Mouse (Mus musculus): Measurements from ENCODE around the gene Atp8a2.

Gene Atp8a2

DNA sequence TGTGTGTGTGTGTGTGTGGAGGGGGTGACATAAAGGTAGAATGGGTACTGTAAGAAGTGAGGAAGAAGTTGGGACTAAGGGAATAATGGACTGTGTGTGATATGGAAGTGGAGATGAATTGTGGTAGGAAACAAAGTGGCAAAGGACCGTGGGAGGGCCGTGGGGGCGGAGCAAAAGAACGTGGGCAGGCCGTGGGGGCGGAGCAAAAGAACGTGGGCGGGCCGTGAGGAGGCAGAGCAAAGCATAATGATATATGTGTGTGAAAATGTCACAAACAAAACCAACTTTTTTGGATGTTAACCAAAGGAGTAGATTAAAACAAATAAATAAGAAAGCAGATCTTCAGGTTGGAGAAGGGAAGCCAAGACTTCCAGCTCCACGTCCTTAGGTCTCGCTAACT is 44.6 kb downstream of the Atp8a2 start:
- no peak for DNase-seq (ENCODE audit: low spot score)

DNA sequence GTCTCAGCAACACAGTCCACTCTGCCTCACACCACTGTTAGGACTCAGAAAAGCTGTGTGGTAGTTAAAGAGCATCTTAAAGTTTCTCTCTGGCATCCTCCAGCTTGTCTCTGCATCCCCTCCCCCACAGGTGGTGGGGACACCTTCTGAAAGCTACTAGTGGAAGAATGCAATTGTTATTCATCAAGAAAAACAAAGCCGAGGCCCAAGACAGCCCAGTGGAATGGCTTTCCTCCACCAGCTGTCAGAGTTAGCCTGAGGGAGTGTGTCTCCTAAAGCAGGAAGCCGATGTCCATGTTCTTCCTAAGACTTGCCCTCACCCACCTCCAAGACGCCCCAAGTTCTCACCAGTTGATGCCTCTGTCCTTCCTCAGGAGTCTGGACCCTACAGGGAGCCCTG is 48.1 kb downstream of the Atp8a2 start:
- no peak for DNase-seq (ENCODE audit: low spot score)

DNA sequence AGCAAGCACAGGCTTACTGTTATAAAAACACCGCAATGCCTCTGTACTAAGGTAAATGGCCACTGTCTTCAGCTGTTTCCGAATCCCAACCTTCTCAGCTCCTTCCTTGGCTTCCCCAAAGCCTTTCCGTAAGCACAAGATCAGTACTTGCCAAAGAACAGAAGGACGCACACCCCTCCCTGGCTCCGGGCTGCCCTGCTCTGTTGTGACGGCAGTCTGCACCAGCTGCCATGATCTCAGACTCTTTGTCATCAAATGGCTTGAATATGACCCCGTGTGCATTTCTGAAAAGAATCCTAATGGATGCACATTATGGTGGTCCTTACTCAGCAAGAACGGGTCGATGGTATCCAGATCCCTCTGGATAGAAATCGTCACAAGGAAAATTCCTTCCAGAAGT is 53.7 kb downstream of the Atp8a2 start:
- no peak for DNase-seq (ENCODE audit: low spot score)

DNA sequence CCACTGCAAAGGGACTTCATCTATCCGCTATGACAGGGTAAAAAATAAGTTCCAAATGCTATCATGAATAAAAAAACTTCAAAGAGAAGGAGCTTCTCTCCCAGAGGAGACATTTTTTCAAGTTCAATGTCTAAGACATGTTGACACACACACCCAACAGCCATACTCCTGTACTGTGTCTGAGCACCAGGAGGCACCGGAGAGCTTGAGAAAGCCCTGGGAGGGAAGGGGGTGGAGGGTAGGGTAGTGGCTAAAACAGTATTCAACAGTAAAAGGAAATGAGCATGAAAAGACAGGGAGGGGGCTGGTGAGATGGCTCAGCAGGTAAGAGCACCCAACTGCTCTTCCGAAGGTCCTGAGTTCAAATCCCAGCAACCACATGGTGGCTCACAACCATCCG is 58.6 kb downstream of the Atp8a2 start:
- DNase-seq (ENCODE audit: low spot score) = no peak

DNA sequence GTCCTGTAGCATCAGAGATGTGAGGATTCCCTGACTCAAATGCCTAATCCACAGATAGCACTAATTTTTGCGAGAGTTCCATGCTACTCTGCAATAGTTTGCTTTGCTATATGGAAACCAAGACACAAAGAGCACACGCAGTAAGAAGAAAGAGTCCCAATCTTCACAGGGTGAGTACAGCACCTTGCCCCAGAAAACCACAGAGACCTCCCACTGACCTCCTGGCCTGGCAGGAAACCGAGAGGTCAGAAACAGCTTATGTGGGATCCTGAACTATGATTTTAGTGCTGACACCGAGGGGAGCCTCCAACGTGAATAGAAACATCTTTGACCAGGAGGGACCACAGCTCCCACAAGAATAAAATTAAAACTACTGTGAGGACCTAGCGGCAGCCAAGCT is 59.2 kb downstream of the Atp8a2 start:
- no peak for DNase-seq (ENCODE audit: low spot score)

DNA sequence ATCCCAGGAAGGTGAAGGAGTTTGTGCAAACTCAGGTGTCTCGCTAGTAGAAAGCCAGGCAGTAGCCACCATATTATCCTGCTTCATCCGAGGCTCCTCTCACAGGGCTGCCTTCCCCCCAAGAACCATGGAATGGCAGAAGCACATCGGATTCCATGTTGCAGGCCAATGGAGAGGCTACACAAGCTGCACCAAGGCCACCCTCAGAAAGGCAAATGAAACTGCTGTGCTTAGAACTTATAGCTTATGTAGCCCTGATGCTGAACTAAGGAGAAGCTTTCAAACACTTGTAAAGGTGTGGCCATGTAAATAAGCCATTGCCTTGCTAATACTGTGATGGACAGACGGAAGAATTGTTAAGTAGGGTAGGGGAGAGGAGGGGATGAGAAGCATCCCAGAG is 61.2 kb downstream of the Atp8a2 start:
- no peak for DNase-seq (ENCODE audit: low spot score)

DNA sequence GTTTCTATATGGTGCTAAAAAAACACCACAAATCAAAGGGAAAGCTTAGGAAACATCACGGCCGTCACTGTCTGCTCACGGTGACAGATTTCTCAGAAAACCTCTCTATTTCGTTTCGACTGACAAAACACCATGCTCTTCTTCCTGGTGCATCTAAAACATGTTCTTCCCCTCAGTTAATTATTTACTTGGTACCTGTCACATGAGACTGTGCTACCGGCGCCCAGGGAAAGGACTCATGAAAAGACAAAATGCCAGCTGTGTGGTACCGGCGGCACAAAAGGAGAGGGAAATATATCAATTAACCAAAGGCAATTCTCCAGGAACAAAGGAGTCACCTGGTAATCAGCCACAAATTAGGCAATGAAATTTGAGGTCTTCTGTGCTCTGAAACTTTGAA is 62.3 kb downstream of the Atp8a2 start:
- DNase-seq (ENCODE audit: low spot score) = no peak

DNA sequence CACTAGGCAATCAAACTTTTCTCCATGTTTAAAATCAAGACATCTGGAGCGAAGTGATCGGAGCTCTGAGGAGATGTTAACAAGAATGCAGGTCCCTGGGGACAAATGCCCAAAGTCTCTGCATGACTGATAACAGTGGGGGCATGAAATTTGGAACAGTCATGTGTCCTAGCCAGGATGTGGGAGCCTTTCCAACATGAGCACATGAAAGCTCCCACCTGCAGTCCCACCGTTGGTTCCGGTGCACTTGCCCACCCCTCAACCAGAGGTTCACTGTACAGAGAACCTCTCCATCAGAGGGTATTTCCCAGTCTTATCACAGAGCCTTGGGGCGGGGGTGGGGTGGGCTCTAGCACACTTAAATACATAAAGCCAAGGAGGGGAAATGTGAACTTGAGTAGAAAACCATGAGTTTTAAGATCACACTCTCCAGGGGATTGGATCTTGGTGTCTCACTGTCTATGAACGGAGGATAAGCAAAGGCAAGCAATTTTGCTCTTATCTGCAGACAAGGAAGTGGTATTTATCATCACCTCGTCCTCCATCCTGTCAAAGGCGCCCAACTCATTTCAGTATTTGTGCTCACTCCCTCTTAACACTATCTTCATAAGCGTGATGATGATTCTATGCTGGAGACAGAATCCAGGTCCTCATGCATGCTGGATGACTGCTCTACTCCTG is 65.6 kb downstream of the Atp8a2 start:
- no peak for DNase-seq (ENCODE audit: low spot score)

DNA sequence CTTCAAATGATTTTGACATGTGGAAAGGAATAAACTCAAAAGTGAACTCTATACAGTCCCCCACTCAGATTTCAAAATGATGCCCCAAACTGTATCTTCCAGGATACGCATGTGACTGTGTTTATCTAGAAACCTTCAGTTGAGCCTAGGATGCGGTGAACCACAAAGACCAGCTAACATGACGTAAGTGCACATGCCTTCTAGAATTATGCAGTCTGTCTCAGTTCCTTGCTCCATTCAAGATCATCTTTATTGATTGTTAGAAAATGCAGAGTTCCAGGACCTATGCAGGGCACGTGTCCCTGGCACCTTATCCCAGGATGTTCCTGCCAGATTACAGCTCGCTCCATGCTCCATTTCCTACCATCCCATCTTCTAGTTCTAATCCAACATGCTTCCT is 67.4 kb downstream of the Atp8a2 start:
- DNase-seq (ENCODE audit: low spot score) = no peak

DNA sequence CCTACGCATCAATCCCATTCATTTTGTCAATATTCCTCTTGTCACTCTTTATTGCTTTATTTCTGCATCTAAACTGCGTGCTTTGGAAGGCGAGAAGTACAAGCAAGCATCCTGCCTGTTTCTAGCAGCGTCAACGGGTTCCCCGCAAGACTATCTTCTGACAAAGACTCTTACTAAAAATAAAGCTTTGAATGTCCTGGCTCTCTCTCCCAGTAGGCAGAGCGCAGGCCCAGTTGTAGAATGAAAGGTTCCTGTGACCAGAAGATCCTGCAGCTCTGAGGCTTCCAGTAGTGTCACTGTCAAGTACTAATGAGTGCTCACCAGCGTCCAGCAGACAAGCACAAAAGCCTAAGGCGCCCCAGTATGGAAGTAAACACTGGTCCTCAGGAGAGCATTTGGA is 71.8 kb downstream of the Atp8a2 start:
- DNase-seq (ENCODE audit: low spot score) = no peak

DNA sequence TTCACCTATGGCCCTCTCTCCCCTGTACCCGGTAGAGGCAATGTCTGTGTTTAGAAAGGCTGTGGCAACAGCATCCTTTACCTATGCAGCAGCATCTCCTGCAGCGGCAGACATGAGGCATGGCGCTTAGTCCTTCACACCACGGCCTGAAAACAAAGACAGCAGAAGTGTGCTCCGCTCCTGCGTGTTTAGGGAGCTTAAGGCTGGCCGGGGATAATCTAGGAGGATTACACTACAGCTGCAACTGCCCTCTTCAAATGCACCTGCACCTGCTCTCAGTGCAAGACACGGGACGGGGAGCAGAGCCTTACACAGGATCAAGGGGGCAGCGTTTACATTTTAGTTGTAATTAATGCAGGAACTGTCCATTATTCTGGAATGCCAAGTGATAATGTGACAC is 75.4 kb downstream of the Atp8a2 start:
- no peak for DNase-seq (ENCODE audit: low spot score)

DNA sequence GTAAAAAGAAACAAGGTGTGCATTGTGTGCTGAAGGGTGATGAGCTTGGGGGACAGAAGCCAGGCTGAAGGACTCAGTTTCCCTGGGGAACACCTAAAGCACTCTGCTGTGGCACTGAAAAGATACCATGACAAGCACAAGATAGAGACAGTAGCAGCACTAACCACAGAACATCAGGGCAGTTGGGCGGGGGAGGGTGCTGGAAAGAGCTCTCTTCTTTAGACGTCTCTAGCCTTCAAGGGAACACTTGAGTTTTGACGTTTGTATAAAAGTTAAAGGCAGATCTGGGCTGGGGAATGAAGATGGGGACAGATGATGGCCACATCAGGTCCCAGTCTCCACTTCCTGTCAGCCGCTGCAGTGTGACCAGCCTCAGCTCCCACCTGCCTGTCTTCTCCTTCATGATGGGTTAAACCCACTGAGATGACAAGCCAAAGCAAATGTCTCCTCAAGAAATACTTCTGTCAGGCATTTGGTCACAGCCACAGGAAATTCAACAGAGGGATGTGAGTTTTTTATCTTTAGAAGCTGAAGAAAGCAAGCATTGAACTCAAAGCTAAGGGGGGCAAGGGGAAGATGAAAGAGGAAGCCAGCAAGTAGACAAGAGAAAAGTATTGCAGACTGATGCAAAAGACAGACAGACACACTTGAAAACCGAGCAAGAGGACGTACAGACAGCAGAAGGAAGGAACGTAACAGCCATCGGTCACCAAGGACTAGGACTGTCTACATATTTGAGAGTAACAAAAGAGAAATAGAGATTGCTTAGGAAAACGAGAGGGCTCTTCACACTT is 79.0 kb downstream of the Atp8a2 start:
- no peak for DNase-seq (ENCODE audit: low spot score)

DNA sequence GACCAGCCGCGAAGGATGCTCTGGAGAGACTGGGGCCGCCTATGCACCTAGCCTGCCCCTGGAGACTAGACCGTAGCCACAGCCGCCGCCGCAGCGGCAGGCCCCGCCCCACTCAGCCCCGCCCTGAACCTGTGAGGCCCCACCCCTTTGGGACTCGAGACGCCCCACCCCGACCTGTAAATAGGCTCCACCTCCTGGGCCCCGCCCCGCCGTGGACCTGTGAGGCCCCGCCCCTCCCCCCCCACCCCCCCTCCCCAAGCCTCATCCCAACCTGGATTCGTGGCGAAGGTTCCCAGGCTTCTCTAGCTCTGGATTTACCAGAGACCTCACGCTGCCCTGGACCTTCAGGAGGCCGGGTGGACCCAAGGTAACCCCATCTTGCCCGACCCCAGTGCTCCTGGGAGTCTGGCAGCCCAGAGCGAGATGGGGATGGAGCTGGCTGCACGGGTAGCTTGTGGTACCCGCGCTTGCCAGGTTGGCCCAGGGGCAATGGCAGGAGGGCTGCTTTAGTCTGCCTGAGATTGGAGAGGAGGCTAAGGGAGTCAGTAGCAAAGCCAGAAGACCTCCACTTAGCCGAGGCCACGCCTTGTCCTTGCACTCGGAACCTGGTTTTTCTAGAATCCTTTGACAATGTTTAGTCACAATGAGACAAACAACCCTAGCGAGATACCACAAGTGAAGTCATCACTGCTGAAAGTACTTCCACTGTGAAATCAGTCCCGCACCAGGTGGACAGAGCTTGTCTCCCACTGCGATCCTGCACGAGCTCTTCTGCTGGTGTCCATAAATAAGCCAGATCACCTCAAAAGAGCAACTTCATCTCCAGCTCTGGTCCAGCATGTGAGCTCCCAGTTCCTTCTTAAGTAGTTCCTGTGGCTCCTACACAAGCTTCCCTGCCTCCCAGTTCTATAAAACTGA is 109.9 kb downstream of the Atp8a2 start:
- DNase-seq (ENCODE audit: low spot score) = peak; percentile 45

DNA sequence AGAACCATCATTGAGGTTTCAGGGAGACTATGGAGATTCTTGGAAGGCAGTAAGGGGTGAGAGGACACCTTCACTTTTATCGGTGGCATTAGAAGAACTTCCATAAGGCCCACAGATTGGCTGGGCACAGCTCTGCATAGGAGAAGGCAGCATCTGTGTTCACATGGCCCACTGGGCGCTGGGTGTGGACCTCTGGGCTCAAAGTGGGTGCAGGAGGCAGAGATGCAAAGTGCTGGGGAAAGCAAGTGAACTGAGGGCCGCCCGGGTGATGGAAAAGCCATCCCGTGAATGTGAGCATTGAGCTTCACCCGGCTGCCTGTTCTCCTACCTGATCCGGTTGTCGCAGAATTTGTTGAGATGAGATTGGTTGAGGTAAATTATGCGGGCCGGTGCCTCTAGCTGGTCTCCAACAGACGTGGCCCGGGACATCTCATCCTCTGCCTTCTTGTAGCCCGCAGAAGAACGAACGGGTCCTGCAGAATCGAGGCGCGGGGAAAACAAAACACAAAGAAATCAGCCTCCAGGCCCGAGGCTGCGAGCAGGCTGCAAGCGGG is 110.6 kb downstream of the Atp8a2 start:
- DNase-seq (ENCODE audit: low spot score) = no peak

DNA sequence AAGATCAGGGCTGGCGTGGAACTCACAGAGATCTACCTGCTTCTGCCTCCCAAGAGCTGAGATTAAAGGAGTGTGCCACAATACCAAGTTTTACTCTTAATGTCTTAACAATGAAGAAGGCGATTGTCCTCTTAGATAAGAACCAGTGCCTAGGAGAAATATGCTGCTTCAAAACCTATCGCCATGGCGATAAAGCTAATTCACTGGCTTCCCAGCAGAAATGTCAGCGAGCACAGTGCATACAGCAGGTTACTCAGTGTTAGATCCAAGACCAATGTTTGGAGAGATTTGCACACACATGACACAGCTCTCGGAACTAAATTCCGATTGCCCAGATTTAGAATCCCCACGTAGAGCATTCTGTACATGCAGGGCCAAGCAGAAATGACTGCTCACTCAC is 114.2 kb downstream of the Atp8a2 start:
- DNase-seq (ENCODE audit: low spot score) = no peak

DNA sequence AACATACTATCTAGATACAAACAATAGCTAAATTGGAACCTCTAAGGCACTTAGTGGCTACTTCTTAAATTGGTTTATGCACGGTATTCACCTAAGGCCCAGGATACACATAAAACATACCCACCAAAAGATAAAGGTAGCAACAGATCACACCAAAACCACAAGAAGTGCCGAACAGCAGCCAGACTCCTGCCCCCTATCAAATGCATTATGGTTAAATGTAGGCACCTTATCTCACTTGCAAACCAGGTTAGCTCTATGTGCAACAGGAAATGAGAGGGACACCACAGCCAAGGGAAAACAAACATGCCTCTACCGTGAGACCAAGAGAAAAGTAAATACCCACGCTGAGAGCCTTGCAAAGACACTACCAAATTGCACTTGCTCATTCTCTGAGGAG is 124.5 kb downstream of the Atp8a2 start:
- no peak for DNase-seq (ENCODE audit: low spot score)

DNA sequence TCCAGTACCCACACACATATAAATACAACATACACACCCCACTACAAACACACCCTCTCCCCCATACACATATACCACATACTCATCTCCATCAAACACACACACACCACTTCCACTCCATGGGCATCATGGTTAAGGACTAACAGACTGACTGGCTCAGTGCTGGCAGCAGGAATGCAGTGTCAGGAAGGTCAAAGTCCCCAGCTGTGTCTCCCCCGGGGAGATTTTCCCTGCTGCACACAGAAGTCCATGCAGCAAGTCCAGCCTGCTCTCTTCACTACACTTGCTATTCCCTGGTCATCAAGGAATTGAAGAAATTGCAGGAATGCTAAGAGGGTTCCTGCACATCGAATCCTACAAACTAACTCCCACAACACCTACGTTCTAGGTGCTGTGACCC is 131.8 kb downstream of the Atp8a2 start:
- DNase-seq (ENCODE audit: low spot score) = no peak

DNA sequence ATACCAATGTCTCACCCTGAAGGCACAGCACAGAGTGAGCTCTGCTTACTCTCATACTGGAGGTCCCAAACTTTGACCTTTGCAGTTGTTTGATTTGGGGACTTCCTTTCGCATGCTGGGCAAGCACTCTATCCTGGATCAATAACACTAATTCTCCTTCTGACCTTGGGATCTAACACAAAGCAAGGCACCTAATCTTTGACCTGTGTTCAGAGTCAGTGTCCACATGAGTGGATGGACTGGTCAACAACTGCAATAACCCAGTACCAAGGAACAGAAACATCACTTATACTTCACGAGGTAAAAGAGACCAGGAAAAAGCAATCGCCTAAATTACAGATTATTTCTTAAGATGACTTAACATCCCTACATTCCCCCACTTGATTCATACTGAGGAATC is 136.0 kb downstream of the Atp8a2 start:
- no peak for DNase-seq (ENCODE audit: low spot score)

DNA sequence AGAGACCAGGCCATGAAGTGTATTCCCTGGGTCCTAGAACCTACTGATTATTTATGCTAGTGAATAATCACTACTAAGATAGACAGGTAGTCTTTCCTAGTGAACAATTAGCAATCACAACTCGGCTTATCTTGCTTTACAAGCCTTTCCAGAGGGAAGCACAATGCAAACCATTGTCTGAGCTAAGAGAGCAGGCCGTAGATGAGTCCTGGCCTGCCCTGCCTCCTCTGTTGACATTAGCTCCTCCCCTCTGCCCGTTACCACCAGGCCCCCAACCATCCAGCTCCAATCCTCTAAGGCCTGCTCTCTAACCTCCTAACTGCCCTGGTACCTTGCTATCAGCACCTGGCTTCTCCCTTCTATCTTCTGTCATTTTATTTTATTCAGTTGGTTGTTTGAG is 138.1 kb downstream of the Atp8a2 start:
- DNase-seq (ENCODE audit: low spot score) = no peak

DNA sequence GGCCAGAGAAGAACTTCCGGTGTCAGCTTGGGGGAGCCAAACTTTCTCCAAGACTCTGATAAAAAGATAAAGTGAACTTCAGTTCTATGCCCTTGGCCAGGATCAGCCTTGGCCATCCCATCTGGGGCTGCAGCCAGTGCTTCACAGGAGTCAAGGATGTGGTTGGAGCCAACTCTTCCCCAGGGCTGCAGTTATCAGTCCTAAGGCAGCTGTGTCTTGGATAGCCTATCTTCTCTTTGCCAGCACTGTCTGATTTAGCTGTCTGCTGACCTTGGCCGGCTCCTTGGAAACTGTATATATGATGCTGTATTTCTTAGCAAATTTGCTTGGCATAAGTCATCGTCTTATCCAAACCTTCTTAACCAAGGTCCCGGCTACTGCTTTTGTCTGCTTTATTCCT is 141.7 kb downstream of the Atp8a2 start:
- no peak for DNase-seq (ENCODE audit: low spot score)

DNA sequence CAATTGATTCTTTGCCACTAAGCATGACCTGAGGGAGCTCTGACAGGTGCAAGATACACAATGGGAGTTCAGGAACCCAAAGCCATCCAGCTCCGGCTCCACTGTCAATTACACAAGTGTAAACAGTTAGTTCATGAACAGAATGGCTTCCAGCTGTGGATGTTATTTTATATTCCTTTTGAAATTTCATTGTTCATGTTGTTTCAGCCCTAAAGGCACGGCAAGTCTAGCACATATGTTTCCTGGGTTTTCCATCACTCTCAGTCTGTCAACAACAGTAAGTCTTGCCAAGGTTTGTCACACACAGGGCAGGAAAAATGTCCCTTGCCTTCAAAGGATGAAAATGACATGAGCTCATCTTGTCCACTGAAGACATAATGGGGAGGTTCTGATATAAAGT is 166.3 kb downstream of the Atp8a2 start:
- no peak for DNase-seq (ENCODE audit: low spot score)

DNA sequence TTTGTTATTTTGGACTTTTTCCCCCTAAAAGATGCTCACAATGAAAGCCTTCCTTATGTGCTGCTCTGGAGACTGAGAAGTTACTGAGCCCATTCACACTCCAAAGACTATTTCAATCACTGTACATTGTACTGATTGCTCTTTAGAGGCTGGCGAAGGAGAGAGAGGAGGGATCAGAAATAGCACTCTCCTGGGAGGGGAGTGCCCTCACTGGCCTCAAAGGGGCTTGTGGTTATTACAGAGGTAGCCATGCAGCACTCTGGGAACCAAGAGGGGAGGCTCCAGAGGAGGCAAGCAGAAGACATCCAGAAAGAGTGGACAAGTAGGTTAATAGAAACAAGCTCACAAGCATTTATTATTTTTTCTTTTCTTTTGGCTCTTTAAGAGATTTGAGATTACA is 169.8 kb downstream of the Atp8a2 start:
- no peak for DNase-seq (ENCODE audit: low spot score)

DNA sequence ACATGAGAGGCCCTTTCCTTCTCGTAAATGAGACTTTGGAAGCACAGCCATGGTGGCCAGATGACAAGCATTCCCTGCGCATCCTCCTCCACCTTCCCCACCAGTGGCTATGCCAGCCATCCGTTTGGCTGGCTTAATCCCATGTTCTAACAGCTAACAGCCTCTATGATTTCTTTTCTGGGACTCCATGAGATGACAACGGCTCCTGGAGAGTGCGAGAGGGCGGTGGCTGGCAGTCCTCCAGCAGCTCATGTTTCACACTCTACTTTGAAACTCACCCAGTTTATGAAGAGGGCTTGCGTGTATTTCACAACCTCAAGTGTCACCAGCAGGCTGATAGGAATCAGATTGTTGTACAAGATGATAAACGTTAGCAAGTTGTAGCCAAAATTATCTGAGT is 170.3 kb downstream of the Atp8a2 start:
- DNase-seq (ENCODE audit: low spot score) = peak; percentile 77
